Mouse (Mus musculus) heart, embryonic 10.5 days (tissue): Measurements from ENCODE around the gene Adprhl1. TPM values are rescaled to one million over a fixed set of nuclear protein-coding genes. Genes with fewer than 3 reads are reported as not detected.
A peak's percentile ranks its signal among the peaks of the same experiment; 100 is the strongest.

Source experiments
- DNase-seq: peaks from one replicate; pipeline ENCODE4 v3.0.0-alpha.2; 2017; ENCODE audit warnings: low spot score
- H3K27ac ChIP-seq: fragments of 300-500 bp; sonication (generic); 2 replicates; pipeline ENCODE4 v1.5.1; 2016; ENCODE audit warnings: mild to moderate bottlenecking
- H3K27me3 ChIP-seq: fragments of 300-500 bp; sonication (generic); 2 replicates; pipeline ENCODE4 v1.6.1; 2016; ENCODE audit warnings: mild to moderate bottlenecking; ENCODE audit not compliant: poor library complexity, insufficient read depth, severe bottlenecking
- H3K36me3 ChIP-seq: fragments of 300-500 bp; sonication (generic); 2 replicates; pipeline ENCODE4 v1.6.1; 2016; ENCODE audit warnings: mild to moderate bottlenecking, moderate library complexity
- H3K4me1 ChIP-seq: fragments of 300-500 bp; sonication (generic); 2 replicates; pipeline ENCODE4 v1.6.1; 2016; ENCODE audit warnings: mild to moderate bottlenecking
- H3K4me3 ChIP-seq: fragments of 300-500 bp; sonication (generic); 2 replicates; pipeline ENCODE4 v1.5.1; 2016; ENCODE audit warnings: mild to moderate bottlenecking, moderate library complexity
- H3K9me3 ChIP-seq: fragments of 300-500 bp; sonication (generic); 2 replicates; pipeline ENCODE4 v1.6.1; 2016; ENCODE audit warnings: mild to moderate bottlenecking, moderate library complexity
- WGBS: fragments of 180-500 bp; shearing (Covaris S2); methylation state at CpG from one replicate; pipeline ENCODE4 v1.1.7; 2016; 5-methylcytosine and 5-hydroxymethylcytosine counted together
- polyA plus RNA-seq: library from polyadenylated mRNA; unstranded; fragments of >200 nt; fragmentation: Nextera tagmentation; extraction: Ambion mirVana; gene quantifications from 2 replicates; pipeline ENCODE4 v1.2.1, GENCODE M21; 2016

Adprhl1 gene
- polyA plus RNA-seq, 1 experiment from 2014 or later, result 49.3 TPM

GRCm38 (mm10) chr8:13186819-13187218 is 67.1 kb downstream of the Adprhl1 start:
- Histone ChIP-seq H3K27ac (no peak overlapping the region), H3K27me3 (no peaks in the 10 kb centered on the region), H3K36me3 (peaks cover 57% of the 10 kb centered on the region), H3K4me1 (peaks cover 8% of the 10 kb centered on the region), H3K9me3 (no peaks in the 10 kb centered on the region), H3K4me3 (no peak overlapping the region)
- 84% methylated on average over 8 of the region's 8 CpGs for WGBS
- no peak for DNase-seq

- 25% methylated on average over 2 of the region's 2 CpGs for WGBS
- H3K27me3 ChIP-seq, result no peaks in the 10 kb centered on the region
- peak overlapping the region; percentile 72 for H3K27ac ChIP-seq
- no peak for DNase-seq
- H3K4me3 ChIP-seq, result no peak overlapping the region
- no peaks in the 10 kb centered on the region for H3K9me3 ChIP-seq
- peaks cover 30% of the 10 kb centered on the region for H3K4me1 ChIP-seq
- peaks cover 53% of the 10 kb centered on the region for H3K36me3 ChIP-seq
These were observed 72.3 kb downstream of the Adprhl1 start for GRCm38 (mm10) chr8:13181691-13181976.

GRCm38 (mm10) chr8:13180911-13181690 is 72.9 kb downstream of the Adprhl1 start:
- Histone ChIP-seq H3K4me1 (peaks cover 30% of the 10 kb centered on the region), H3K27ac (peak overlapping the region; percentile 72), H3K9me3 (no peaks in the 10 kb centered on the region), H3K27me3 (no peaks in the 10 kb centered on the region), H3K36me3 (peaks cover 54% of the 10 kb centered on the region), H3K4me3 (no peak overlapping the region)
- DNase-seq, result no peak
- WGBS, result 46% methylated on average over 18 of the region's 18 CpGs

GRCm38 (mm10) chr8:13180408-13180807 is 73.6 kb downstream of the Adprhl1 start:
- peaks cover 54% of the 10 kb centered on the region for H3K36me3 ChIP-seq
- H3K27ac ChIP-seq, result peak overlapping the region; percentile 72; the same call in 1 of the 2 replicates
- no peak overlapping the region for H3K4me3 ChIP-seq
- no peaks in the 10 kb centered on the region for H3K9me3 ChIP-seq
- 80% methylated on average over 9 of the region's 9 CpGs for WGBS
- no peak for DNase-seq
- no peaks in the 10 kb centered on the region for H3K27me3 ChIP-seq
- H3K4me1 ChIP-seq, result peaks cover 30% of the 10 kb centered on the region

GRCm38 (mm10) chr8:13179948-13180347 is 74.0 kb downstream of the Adprhl1 start:
- H3K36me3 ChIP-seq, result peaks cover 54% of the 10 kb centered on the region
- WGBS, result 80% methylated on average over 7 of the region's 7 CpGs

GRCm38 (mm10) chr8:13179482-13179881 is 74.5 kb downstream of the Adprhl1 start:
- no peak for DNase-seq
- H3K27ac ChIP-seq, result peak overlapping the region; percentile 52; the same call in 1 of the 2 replicates
- peaks cover 54% of the 10 kb centered on the region for H3K36me3 ChIP-seq

More at GRCm38 (mm10) chr8:13179948-13180347, 74.0 kb downstream of the Adprhl1 start:
- H3K4me3 ChIP-seq, result no peak overlapping the region
- peak overlapping the region; percentile 52 for H3K27ac ChIP-seq
- H3K4me1 ChIP-seq, result peaks cover 30% of the 10 kb centered on the region
- no peak for DNase-seq
- H3K9me3 ChIP-seq, result no peaks in the 10 kb centered on the region
- H3K27me3 ChIP-seq, result no peaks in the 10 kb centered on the region

GRCm38 (mm10) chr8:13178137-13178536 is 75.8 kb downstream of the Adprhl1 start:
- H3K4me1 ChIP-seq, result peaks cover 30% of the 10 kb centered on the region
- no peaks in the 10 kb centered on the region for H3K9me3 ChIP-seq
- 92% methylated on average over 5 of the region's 5 CpGs for WGBS
- no peak overlapping the region for H3K27ac ChIP-seq
- no peaks in the 10 kb centered on the region for H3K27me3 ChIP-seq
- DNase-seq, result no peak
- peaks cover 63% of the 10 kb centered on the region for H3K36me3 ChIP-seq
- H3K4me3 ChIP-seq, result no peak overlapping the region

More at GRCm38 (mm10) chr8:13179482-13179881, 74.5 kb downstream of the Adprhl1 start:
- peaks cover 30% of the 10 kb centered on the region for H3K4me1 ChIP-seq
- no peak overlapping the region for H3K4me3 ChIP-seq
- H3K9me3 ChIP-seq, result no peaks in the 10 kb centered on the region
- H3K27me3 ChIP-seq, result no peaks in the 10 kb centered on the region
- 66% methylated on average over 6 of the region's 6 CpGs for WGBS

GRCm38 (mm10) chr8:13177173-13177852 is 76.6 kb downstream of the Adprhl1 start:
- H3K9me3 ChIP-seq, result no peaks in the 10 kb centered on the region
- no peak overlapping the region for H3K4me3 ChIP-seq
- no peaks in the 10 kb centered on the region for H3K27me3 ChIP-seq
- 94% methylated on average over 7 of the region's 7 CpGs for WGBS
- no peak overlapping the region for H3K27ac ChIP-seq
- H3K36me3 ChIP-seq, result peaks cover 67% of the 10 kb centered on the region
- peaks cover 27% of the 10 kb centered on the region for H3K4me1 ChIP-seq
- no peak for DNase-seq

GRCm38 (mm10) chr8:13175650-13176049 is 78.3 kb downstream of the Adprhl1 start:
- H3K9me3 ChIP-seq, result no peaks in the 10 kb centered on the region
- no peak overlapping the region; the same call in 1 of the 2 replicates for H3K27ac ChIP-seq
- 77% methylated on average over 1 of the region's 1 CpGs for WGBS
- H3K4me1 ChIP-seq, result peaks cover 15% of the 10 kb centered on the region
- H3K4me3 ChIP-seq, result no peak overlapping the region
- H3K27me3 ChIP-seq, result no peaks in the 10 kb centered on the region
- peaks cover 83% of the 10 kb centered on the region for H3K36me3 ChIP-seq
- no peak for DNase-seq

- H3K4me1 ChIP-seq, result peaks cover 15% of the 10 kb centered on the region
- no peaks in the 10 kb centered on the region for H3K27me3 ChIP-seq
- DNase-seq, result no peak
- H3K27ac ChIP-seq, result no peak overlapping the region
- no peaks in the 10 kb centered on the region for H3K9me3 ChIP-seq
- no peak overlapping the region for H3K4me3 ChIP-seq
- WGBS, result 83% methylated on average over 4 of the region's 4 CpGs
- H3K36me3 ChIP-seq, result peaks cover 90% of the 10 kb centered on the region
These were observed 79.2 kb downstream of the Adprhl1 start for GRCm38 (mm10) chr8:13174811-13175210.

GRCm38 (mm10) chr8:13174305-13174704 is 79.7 kb downstream of the Adprhl1 start:
- H3K4me1 ChIP-seq, result peaks cover 12% of the 10 kb centered on the region; the same call in 1 of the 2 replicates
- H3K9me3 ChIP-seq, result no peaks in the 10 kb centered on the region
- no peak overlapping the region for H3K4me3 ChIP-seq
- peaks cover 95% of the 10 kb centered on the region for H3K36me3 ChIP-seq
- DNase-seq, result no peak
- H3K27me3 ChIP-seq, result no peaks in the 10 kb centered on the region
- H3K27ac ChIP-seq, result no peak overlapping the region
- WGBS, result 91% methylated on average over 4 of the region's 4 CpGs
